Mouse (Mus musculus) retina, postnatal 1 day (tissue): ENCODE results near the gene Col5a3.
A peak's percentile ranks its signal among the peaks of the same experiment; 100 is the strongest.

Source experiments
- DNase-seq: peaks from one replicate; pipeline ENCODE4 v3.0.0-alpha.2; 2012

The Col5a3 gene

GRCm38 (mm10) chr9:20805159-20805495, 9.7 kb downstream of the Col5a3 start:
- DNase-seq, result no peak

- peak; percentile 68 for DNase-seq
These were observed 10.4 kb downstream of the Col5a3 start for GRCm38 (mm10) chr9:20804266-20805158.

- DNase-seq, result no peak
These were observed 20.6 kb downstream of the Col5a3 start for GRCm38 (mm10) chr9:20794108-20794806.

- peak; percentile 80 for DNase-seq
These were observed 24.5 kb downstream of the Col5a3 start for GRCm38 (mm10) chr9:20790345-20790744.

GRCm38 (mm10) chr9:20789651-20790050, 25.2 kb downstream of the Col5a3 start:
- DNase-seq, result no peak

GRCm38 (mm10) chr9:20787992-20788391, 26.9 kb downstream of the Col5a3 start:
- DNase-seq, result no peak

GRCm38 (mm10) chr9:20785055-20785454, 29.8 kb downstream of the Col5a3 start:
- no peak for DNase-seq

- DNase-seq, result no peak
These were observed 33.6 kb downstream of the Col5a3 start for GRCm38 (mm10) chr9:20781286-20781685.

- DNase-seq, result no peak
These were observed 49.6 kb downstream of the Col5a3 start for GRCm38 (mm10) chr9:20765274-20765673.

GRCm38 (mm10) chr9:20763099-20763498, 51.8 kb downstream of the Col5a3 start:
- DNase-seq, result no peak

GRCm38 (mm10) chr9:20762197-20762961, 52.5 kb downstream of the Col5a3 start:
- peak; percentile 62 for DNase-seq

- DNase-seq, result no peak
These were observed 53.5 kb downstream of the Col5a3 start for GRCm38 (mm10) chr9:20761388-20761787.

GRCm38 (mm10) chr9:20760813-20761212, 54.1 kb downstream of the Col5a3 start:
- DNase-seq, result no peak

- no peak for DNase-seq
These were observed 56.0 kb downstream of the Col5a3 start for GRCm38 (mm10) chr9:20758896-20759295.

- DNase-seq, result no peak
These were observed 56.6 kb downstream of the Col5a3 start for GRCm38 (mm10) chr9:20758243-20758642.

- peak; percentile 88 for DNase-seq
These were observed 57.5 kb downstream of the Col5a3 start for GRCm38 (mm10) chr9:20757087-20757955.

GRCm38 (mm10) chr9:20756081-20756700, 58.7 kb downstream of the Col5a3 start:
- DNase-seq, result no peak

- no peak for DNase-seq
These were observed 60.5 kb downstream of the Col5a3 start for GRCm38 (mm10) chr9:20754335-20754734.

- DNase-seq, result peak; percentile 69
These were observed 63.3 kb downstream of the Col5a3 start for GRCm38 (mm10) chr9:20751477-20752029.

- no peak for DNase-seq
These were observed 65.7 kb downstream of the Col5a3 start for GRCm38 (mm10) chr9:20749213-20749612.

GRCm38 (mm10) chr9:20748540-20748939, 66.3 kb downstream of the Col5a3 start:
- DNase-seq, result no peak

- no peak for DNase-seq
These were observed 67.2 kb downstream of the Col5a3 start for GRCm38 (mm10) chr9:20747682-20748081.
